Mouse (Mus musculus) bone marrow, adult 2 months (tissue): ENCODE results near the gene Ccnb1ip1.

ENCODE experiments used
- CTCF ChIP-seq: fragments of 200-500 bp; IDR thresholded peaks from 2 replicates; pipeline ENCODE4 v1.5.1; 2011; ENCODE audit warnings: low read length, control low read depth; ENCODE audit not compliant: control insufficient read depth, insufficient read depth
- POLR2A ChIP-seq: fragments of 200-500 bp; IDR thresholded peaks from 2 replicates; pipeline ENCODE4 v1.6.1; 2011; ENCODE audit warnings: low read depth, mild to moderate bottlenecking, control low read depth, low read length, borderline replicate concordance; ENCODE audit not compliant: control insufficient read depth

DNA sequence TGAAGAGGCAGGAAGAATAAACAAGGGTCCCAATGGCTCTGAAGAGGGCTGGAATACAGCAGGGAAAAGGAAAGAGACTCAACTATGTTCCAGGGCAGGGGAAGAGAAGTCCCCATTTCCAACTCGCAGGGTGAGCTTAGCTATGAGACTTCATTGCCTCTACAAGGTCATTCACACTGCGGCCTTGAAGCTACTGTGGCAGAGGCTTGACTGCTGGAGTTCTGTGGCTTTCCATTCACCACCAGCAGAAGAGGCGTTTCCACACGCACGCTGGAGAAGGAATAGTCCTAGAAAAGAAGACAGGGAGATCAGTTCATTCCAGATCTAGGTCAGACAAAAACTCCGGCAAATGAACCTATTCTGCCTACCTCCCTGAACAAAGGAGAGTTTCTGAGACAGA lies 41.8 kb downstream of the Ccnb1ip1 start:
- TF ChIP-seq POLR2A (no peak), CTCF (no peak)
